Comparison of ENCODE assay signal across 9 mouse cellular contexts in genomic region chr6:87621281-87621680, GRCm38 (mm10). TPM values are rescaled to one million over a fixed set of nuclear protein-coding genes. Genes with fewer than 3 reads are reported as not detected.
DNase-seq lines count a peak whose midpoint lies in the region; ATAC-seq and TF ChIP-seq lines count a peak whose summit lies in the region.
"Had no signal": no experiment of that assay in that cellular context is flagged by ENCODE, and none has a peak within 500 bp of the region (broad histone marks: within the 10 kb centered on the region; RNA-seq: fewer than 3 reads in every experiment).

No protein-coding gene starts in this region.

- intact Hi-C loops in left cerebral cortex, postnatal 4 days (cut with DNase I): no loop called here
- intact Hi-C loops in left cerebral cortex, adult 2 months (cut with DNase I): no loop called here

- peak; percentile 90 for DNase-seq in left cerebral cortex, postnatal 4 days
- no peak for DNase-seq in left cerebral cortex, adult 2 months (ENCODE audit: extremely low spot score in 1 of 2, low spot score in 2 of 2)
- peak; percentile 32 for DNase-seq in brain, embryonic 18.5 days (ENCODE audit: low read depth, low spot score)
- DNase-seq in limb, embryonic 14.5 days (ENCODE audit: low spot score): peak; percentile 72
- peak; percentile 53 for DNase-seq in testis, postnatal 10 days (ENCODE audit: low spot score)
- DNase-seq in c-Kit-positive CD71-positive TER-119-positive erythroid progenitor cells, embryonic 14.5 days (ENCODE audit: low spot score): no peak
- DNase-seq in thymus, postnatal 25 days: no peak

- peaks cover 6% of the 10 kb centered on the region for H3K4me1 ChIP-seq in heart, embryonic 12.5 days (replicated peaks)
- H3K4me1 ChIP-seq in limb, embryonic 14.5 days (ENCODE audit: control insufficient read depth, insufficient read depth, low read length): peaks cover 4% of the 10 kb centered on the region; the same call in 1 of the 2 replicates

- ATAC-seq in heart, embryonic 12.5 days (ENCODE audit: insufficient number of reproducible peaks, low FRiP score): peak; percentile 57; the same call in 1 of the 2 replicates
- peak; percentile 55; the same call in 1 of the 2 replicates for ATAC-seq in limb, embryonic 14.5 days (ENCODE audit: low FRiP score, low read depth)

- TF ChIP-seq POLR2A in limb, embryonic 14.5 days (IDR thresholded peaks at IDR 0.05; ENCODE audit: borderline replicate concordance, extremely low read depth, insufficient read depth, insufficient read length): no peak

- 0 out of 2 replicates have a peak, but pooled peaks cover 3% of the 10 kb centered on the region for H3K27me3 ChIP-seq in heart, embryonic 12.5 days (replicated peaks)
- H3K27me3 ChIP-seq in limb, embryonic 14.5 days (ENCODE audit: control insufficient read depth, insufficient read depth, low read length): no peaks in the 10 kb centered on the region
- H3K27me3 ChIP-seq: midbrain, embryonic 12.5 days had no signal

- H3K9me3 ChIP-seq in heart, embryonic 12.5 days (replicated peaks): no peaks in the 10 kb centered on the region
- no peaks in the 10 kb centered on the region for H3K9me3 ChIP-seq in limb, embryonic 14.5 days (ENCODE audit: control insufficient read depth, low read length)
- H3K9me3 ChIP-seq: midbrain, embryonic 12.5 days had no signal

- no peak overlapping the region for H3K4me3 ChIP-seq in left cerebral cortex, adult 2 months
- no peak overlapping the region for H3K4me3 ChIP-seq in heart, embryonic 12.5 days
- no peak overlapping the region for H3K4me3 ChIP-seq in limb, embryonic 14.5 days (replicated peaks; ENCODE audit: low read length)
- H3K4me3 ChIP-seq: midbrain, embryonic 12.5 days had no signal

- TF ChIP-seq CTCF in left cerebral cortex, adult 2 months (IDR thresholded peaks at IDR 0.05): no peak

- no peak overlapping the region for H3K4me2 ChIP-seq in heart, embryonic 12.5 days
- no peak overlapping the region for H3K4me2 ChIP-seq in limb, embryonic 14.5 days (replicated peaks; ENCODE audit: low read depth, low read length, severe bottlenecking)
- H3K4me2 ChIP-seq: midbrain, embryonic 12.5 days had no signal

- H3K27ac ChIP-seq in left cerebral cortex, adult 2 months: no peak overlapping the region
- peak overlapping the region; percentile 60 for H3K27ac ChIP-seq in heart, embryonic 12.5 days (ENCODE audit: poor library complexity, severe bottlenecking)
- H3K27ac ChIP-seq in limb, embryonic 14.5 days (replicated peaks; ENCODE audit: low read depth, low read length): peak overlapping the region; percentile 55
- H3K27ac ChIP-seq: midbrain, embryonic 12.5 days had no signal

- 40% methylated on average over 3 of the region's 3 CpGs for WGBS in heart, embryonic 12.5 days
- 59% methylated on average over 3 of the region's 3 CpGs for WGBS in limb, embryonic 14.5 days

- no peak overlapping the region for H3K9ac ChIP-seq in heart, embryonic 12.5 days
- H3K9ac ChIP-seq in limb, embryonic 14.5 days (ENCODE audit: low read depth, low read length, severe bottlenecking): no peak overlapping the region
- H3K9ac ChIP-seq: midbrain, embryonic 12.5 days had no signal

- H3K36me3 ChIP-seq in heart, embryonic 12.5 days: no peaks in the 10 kb centered on the region
- no peaks in the 10 kb centered on the region for H3K36me3 ChIP-seq in limb, embryonic 14.5 days (ENCODE audit: control insufficient read depth, insufficient read depth, low read length)
- H3K36me3 ChIP-seq: midbrain, embryonic 12.5 days had no signal

RNA-seq across cellular contexts. Expression of gene Prokr1, which starts 30.7 kb away (rescaled TPM):
- 1 to 10 TPM in 1 of 2 experiments, under 1 TPM in 1; 0.94 to 1.0 TPM for total RNA-seq in left cerebral cortex, postnatal 4 days (2021)
- total RNA-seq in left cerebral cortex, adult 2 months (2021): under 1 TPM; 0.18 to 0.33 TPM
- polyA plus RNA-seq in heart, embryonic 12.5 days (2016; fragmentation: Nextera tagmentation; extraction: Ambion mirVana): 4.3 and 4.8 TPM in 2 replicates
- 5.1 and 5.7 TPM in 2 replicates for polyA plus RNA-seq in limb, embryonic 14.5 days (2012; rRNA removed)
- 4.4 and 4.7 TPM in 2 replicates for polyA plus RNA-seq in limb, embryonic 14.5 days (2014; fragmentation: Nextera tagmentation; extraction: Ambion mirVana)

RNA-seq across cellular contexts. Expression of gene Aplf, which starts 50.7 kb away (rescaled TPM):
- 10 to 100 TPM; 11.6 to 12.4 TPM for total RNA-seq in left cerebral cortex, postnatal 4 days (2021)
- 10 to 100 TPM in 1 of 2 experiments, 1 to 10 TPM in 1; 9.1 to 10.2 TPM for total RNA-seq in left cerebral cortex, adult 2 months (2021)
- polyA plus RNA-seq in heart, embryonic 12.5 days (2016; fragmentation: Nextera tagmentation; extraction: Ambion mirVana): 9.2 and 10.4 TPM in 2 replicates
- 7.5 and 10.3 TPM in 2 replicates for polyA plus RNA-seq in limb, embryonic 14.5 days (2012; rRNA removed)
- polyA plus RNA-seq in limb, embryonic 14.5 days (2014; fragmentation: Nextera tagmentation; extraction: Ambion mirVana): 14.3 and 16.2 TPM in 2 replicates

Comparison
In these comparisons a context has a peak if more than half of its experiments do, and no peak if none do; other contexts are left out.
1. DNase-seq: peak in left cerebral cortex, postnatal 4 days (single experiment), brain, embryonic 18.5 days (single experiment), limb, embryonic 14.5 days (single experiment) and testis, postnatal 10 days (single experiment); none in left cerebral cortex, adult 2 months (0 of 2), c-Kit-positive CD71-positive TER-119-positive erythroid progenitor cells, embryonic 14.5 days (single experiment) and thymus, postnatal 25 days (single experiment).